Mouse (Mus musculus) heart, adult 18-20 months (tissue): ENCODE results near the gene Frem1. TPM values are rescaled to one million over a fixed set of nuclear protein-coding genes. Genes with fewer than 3 reads are reported as not detected.

Source experiments
- DNase-seq, 2 experiments: peaks; one replicate each; pipeline ENCODE4 v3.0.0; 2021 to 2022; ENCODE audit warnings: mixed read lengths in 1 of 2
- total RNA-seq, 2 experiments: library from RNA; stranded (reverse); gene quantifications; 2 replicates each; pipeline ENCODE4 v1.2.3; 2021

The Frem1 gene
- total RNA-seq, 2 experiments from 2014 or later, result 0.17 to 0.33 TPM

- no peak for DNase-seq
These were observed 180.0 kb downstream of the Frem1 start for GRCm38 (mm10) chr4:82872121-82872520.

GRCm38 (mm10) chr4:82870931-82871330, 181.2 kb downstream of the Frem1 start:
- DNase-seq, result no peak

- no peak for DNase-seq
These were observed 184.3 kb downstream of the Frem1 start for GRCm38 (mm10) chr4:82867731-82868445.

GRCm38 (mm10) chr4:82867111-82867510, 185.0 kb downstream of the Frem1 start:
- DNase-seq, result peak; percentile 11 to 20

GRCm38 (mm10) chr4:82864974-82865699, 187.0 kb downstream of the Frem1 start:
- no peak for DNase-seq

GRCm38 (mm10) chr4:82863316-82863715, 188.8 kb downstream of the Frem1 start:
- no peak for DNase-seq

GRCm38 (mm10) chr4:82861451-82861850, 190.7 kb downstream of the Frem1 start:
- DNase-seq, result no peak

- DNase-seq, result no peak
These were observed 191.6 kb downstream of the Frem1 start for GRCm38 (mm10) chr4:82860566-82860965.

- peak; percentile 84 to 88 for DNase-seq
These were observed 192.7 kb downstream of the Frem1 start, which contains the start of gene Zdhhc21 for GRCm38 (mm10) chr4:82859131-82860125. TSS of gene Zdhhc21 (minus strand) at chr4:82859958.

- no peak for DNase-seq
These were observed 193.6 kb downstream of the Frem1 start for GRCm38 (mm10) chr4:82858431-82859010.

GRCm38 (mm10) chr4:82856986-82857385, 195.2 kb downstream of the Frem1 start:
- no peak for DNase-seq

GRCm38 (mm10) chr4:82853809-82854208, 198.3 kb downstream of the Frem1 start:
- no peak for DNase-seq

- no peak for DNase-seq
These were observed 203.4 kb downstream of the Frem1 start for GRCm38 (mm10) chr4:82848552-82849234.

Other genes starting within 250 kb of the Frem1 start
- 10 to 100 TPM in 1 of 2 experiments, 1 to 10 TPM in 1; 9.3 to 10.0 TPM for gene Zdhhc21, start 192.4 kb downstream of the Frem1 start, total RNA-seq
- gene Cer1, start 167.2 kb downstream of the Frem1 start, total RNA-seq, result not detected